Mouse (Mus musculus): ENCODE measurements around the gene Hist1h2bg. TPM values are rescaled to one million over a fixed set of nuclear protein-coding genes. Genes with fewer than 3 reads are reported as not detected.
"Not testable (repeated sequence)": the region's sequence is repeated elsewhere in the genome, so short reads cannot be mapped to it uniquely, and the experiment has no call there.

The Hist1h2bg gene
- polyA plus RNA-seq, 1 experiment from 2014 or later: 11.4 TPM

DNA sequence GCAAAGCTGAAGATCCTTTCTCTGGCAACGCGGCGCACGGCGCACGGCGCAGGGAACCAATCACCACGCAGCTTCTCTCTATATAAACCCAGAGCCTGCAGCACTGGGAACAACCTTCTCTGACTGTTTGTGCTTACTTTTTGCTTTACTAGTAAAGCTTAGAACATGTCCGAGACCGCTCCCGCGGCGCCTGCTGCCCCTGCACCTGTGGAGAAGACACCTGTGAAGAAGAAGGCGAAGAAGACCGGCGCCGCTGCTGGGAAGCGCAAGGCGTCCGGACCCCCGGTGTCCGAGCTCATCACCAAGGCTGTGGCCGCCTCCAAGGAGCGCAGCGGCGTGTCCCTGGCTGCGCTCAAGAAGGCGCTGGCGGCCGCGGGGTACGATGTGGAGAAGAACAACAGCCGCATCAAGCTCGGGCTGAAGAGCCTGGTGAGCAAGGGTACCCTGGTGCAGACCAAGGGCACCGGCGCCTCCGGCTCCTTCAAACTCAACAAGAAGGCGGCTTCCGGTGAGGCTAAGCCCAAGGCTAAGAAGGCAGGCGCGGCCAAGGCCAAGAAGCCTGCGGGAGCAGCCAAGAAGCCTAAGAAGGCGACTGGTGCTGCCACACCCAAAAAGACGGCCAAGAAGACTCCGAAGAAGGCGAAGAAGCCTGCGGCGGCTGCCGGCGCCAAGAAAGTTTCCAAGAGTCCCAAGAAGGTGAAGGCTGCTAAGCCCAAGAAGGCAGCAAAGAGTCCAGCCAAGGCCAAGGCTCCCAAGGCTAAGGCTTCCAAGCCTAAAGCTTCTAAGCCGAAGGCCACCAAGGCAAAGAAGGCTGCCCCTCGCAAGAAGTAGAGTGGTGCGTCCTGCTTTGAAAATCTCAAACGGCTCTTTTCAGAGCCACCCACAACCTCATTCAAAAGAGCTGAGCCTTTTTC is 16.0 kb upstream of the Hist1h2bg start:
- Histone ChIP-seq H3K27me3 (no peaks in the 10 kb centered on the region), H3K27ac (peak overlapping the region; percentile 99), H3K9ac (peak overlapping the region; percentile 75), H3K4me3 (peak overlapping the region; percentile 66), H3K4me2 (replicated peaks) (peak overlapping the region; percentile 82), H3K9me3 (no peaks in the 10 kb centered on the region), H3K36me3 (no peaks in the 10 kb centered on the region), H3K4me1 (0 out of 2 replicates have a peak, but pooled peaks cover 10% of the 10 kb centered on the region)
- ATAC-seq (ENCODE audit: insufficient number of reproducible peaks, insufficient read depth, low FRiP score, low TSS enrichment): peak; percentile 94
- under 1% methylated on average over 54 of the region's 54 CpGs for WGBS

DNA sequence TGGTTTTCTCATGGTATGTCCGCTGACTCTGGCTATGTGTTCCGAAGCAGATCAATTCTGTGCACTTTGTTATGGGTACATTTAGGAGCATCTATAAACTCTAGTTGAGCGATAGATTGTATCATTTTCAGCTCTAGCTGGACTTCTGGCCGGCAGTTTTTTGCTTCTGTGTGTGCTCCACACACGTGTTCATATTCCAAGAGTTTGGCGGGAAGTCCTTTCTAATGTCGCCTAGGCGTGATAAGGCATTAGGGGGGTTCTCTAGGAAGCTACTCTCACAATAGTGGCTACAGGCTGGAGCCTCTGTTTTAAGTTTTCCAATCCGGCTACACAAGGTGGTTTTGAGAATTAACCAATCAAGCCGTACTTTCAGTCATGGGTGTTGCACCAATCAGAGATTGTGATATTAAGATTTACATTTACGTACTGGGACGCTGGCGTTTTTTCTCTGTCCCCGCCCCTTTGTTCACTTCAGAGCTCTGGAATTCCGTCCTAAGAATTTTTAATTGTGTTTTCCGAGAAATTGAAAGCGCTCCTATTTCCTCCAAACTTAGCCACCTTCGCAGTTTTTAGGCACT is 15.3 kb upstream of the Hist1h2bg start:
- Histone ChIP-seq H3K9me3 (no peaks in the 10 kb centered on the region), H3K4me3 (peak overlapping the region; percentile 66), H3K27me3 (no peaks in the 10 kb centered on the region), H3K4me1 (0 out of 2 replicates have a peak, but pooled peaks cover 6% of the 10 kb centered on the region), H3K27ac (peak overlapping the region; percentile 99), H3K9ac (peak overlapping the region; percentile 75), H3K4me2 (replicated peaks) (peak overlapping the region; percentile 82), H3K36me3 (no peaks in the 10 kb centered on the region)
- under 1% methylated on average over 18 of the region's 18 CpGs for WGBS
- ATAC-seq (ENCODE audit: insufficient number of reproducible peaks, insufficient read depth, low FRiP score, low TSS enrichment): peak; percentile 45

DNA sequence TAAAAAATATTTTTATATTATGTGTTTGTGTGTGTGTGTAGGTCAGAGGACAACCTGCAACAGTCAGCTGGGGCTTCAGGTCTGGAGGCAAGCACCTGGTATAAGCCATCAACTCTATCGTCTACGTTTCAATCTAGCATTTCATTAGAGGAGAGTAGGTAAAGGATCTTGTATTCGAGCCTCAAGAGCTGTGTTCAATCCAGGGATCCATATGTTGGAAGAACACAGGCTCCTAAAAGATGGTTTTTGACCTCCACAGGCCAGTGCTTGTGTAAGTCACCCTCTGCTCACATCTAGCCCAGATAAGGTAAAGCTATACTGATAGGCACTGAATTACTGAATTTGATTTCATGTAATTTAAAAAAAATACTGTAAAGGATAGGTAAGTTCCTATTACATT is 14.3 kb upstream of the Hist1h2bg start:
- Histone ChIP-seq H3K27me3 (no peaks in the 10 kb centered on the region), H3K36me3 (no peaks in the 10 kb centered on the region), H3K9ac (no peak overlapping the region), H3K4me1 (0 out of 2 replicates have a peak, but pooled peaks cover 6% of the 10 kb centered on the region), H3K4me3 (no peak overlapping the region), H3K4me2 (replicated peaks) (peak overlapping the region; percentile 82), H3K9me3 (no peaks in the 10 kb centered on the region), H3K27ac (peak overlapping the region; percentile 99)
- no peak for ATAC-seq (ENCODE audit: insufficient number of reproducible peaks, insufficient read depth, low FRiP score, low TSS enrichment)
- WGBS: 65% methylated on average over 3 of the region's 3 CpGs

DNA sequence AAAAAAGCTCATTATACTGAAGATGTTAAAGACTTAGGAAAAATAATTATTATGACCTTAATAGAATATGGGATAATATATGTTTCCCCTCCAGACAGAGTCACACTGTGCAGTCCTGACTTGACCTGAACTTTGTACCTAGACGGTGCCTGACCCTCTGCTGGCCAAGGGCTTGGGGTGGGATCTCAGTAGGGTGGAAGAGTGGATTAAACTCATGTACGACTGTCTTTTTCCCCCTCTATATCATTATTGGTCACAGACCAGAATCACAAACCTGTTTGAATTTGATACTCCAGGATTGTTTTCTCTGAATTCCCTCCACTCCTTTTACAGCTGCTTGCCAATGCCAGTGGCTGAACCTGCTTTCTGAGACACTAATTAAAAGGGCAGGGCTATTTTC is 10.5 kb upstream of the Hist1h2bg start:
- not testable (repeated sequence) for H3K36me3 ChIP-seq; H3K9me3 ChIP-seq; H3K4me1 ChIP-seq; H3K9ac ChIP-seq; ATAC-seq (ENCODE audit: insufficient number of reproducible peaks, insufficient read depth, low FRiP score, low TSS enrichment); H3K4me3 ChIP-seq; H3K27me3 ChIP-seq
- Histone ChIP-seq H3K27ac (0 out of 2 replicates have a peak overlapping the region, but pooled peaks have one; percentile 57), H3K4me2 (replicated peaks) (peak overlapping the region; percentile 27; the same call in 1 of the 2 replicates)
- WGBS: 9% methylated on average over 2 of the region's 2 CpGs

DNA sequence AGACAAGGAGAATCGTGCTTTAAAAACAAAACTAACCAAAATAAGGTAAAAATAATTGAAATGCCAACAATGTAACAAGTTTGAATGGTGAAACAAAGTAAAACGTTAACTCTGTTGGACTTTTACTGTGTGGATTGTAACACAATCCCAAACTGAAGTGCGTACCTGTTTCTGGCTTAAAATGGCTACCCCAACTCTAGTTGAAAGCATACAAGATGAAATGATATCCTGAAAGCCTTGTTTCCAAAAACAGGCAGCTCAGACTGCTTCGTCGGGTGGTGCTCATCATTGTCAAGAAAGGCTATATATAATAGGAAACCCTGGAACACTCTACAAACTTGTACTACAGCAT is 9.7 kb upstream of the Hist1h2bg start:
- WGBS: 3% methylated on average over 2 of the region's 5 CpGs
- Histone ChIP-seq H3K9ac (peak overlapping the region; percentile 36; the same call in 1 of the 2 replicates), H3K27ac (peak overlapping the region; percentile 98), H3K4me2 (replicated peaks) (peak overlapping the region; percentile 74), H3K4me3 (peak overlapping the region; percentile 40)
- not testable (repeated sequence) for ATAC-seq (ENCODE audit: insufficient number of reproducible peaks, insufficient read depth, low FRiP score, low TSS enrichment); H3K36me3 ChIP-seq; H3K9me3 ChIP-seq; H3K4me1 ChIP-seq; H3K27me3 ChIP-seq

DNA sequence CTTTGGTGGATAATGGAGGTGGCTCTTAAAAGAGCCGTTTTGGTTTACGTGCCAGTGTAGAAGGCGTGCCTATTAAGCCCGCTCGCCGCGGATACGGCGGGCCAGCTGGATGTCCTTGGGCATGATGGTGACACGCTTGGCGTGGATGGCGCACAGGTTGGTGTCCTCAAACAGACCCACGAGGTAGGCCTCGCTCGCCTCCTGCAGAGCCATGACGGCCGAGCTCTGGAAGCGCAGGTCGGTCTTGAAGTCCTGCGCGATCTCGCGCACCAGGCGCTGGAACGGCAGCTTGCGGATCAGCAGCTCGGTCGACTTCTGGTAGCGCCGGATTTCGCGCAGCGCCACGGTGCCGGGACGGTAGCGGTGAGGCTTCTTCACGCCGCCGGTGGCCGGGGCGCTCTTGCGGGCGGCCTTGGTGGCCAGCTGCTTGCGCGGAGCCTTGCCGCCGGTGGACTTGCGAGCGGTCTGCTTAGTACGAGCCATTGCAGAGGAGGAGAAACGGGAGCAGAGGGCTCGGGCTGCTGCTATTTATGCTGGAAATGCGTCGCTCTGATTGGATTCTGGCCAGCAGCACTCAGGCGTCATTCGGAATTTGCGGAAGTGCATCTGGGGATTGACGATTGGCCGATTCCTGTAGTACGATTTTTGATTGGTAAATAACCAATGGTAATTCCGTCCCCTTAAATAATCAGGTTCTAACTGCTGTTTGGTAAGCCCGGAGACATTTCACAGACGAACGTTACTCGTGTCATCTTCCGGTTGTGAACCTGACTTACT is 9.1 kb upstream of the Hist1h2bg start, which contains the start of gene Hist1h3e:
Gene Hist1h3e, minus strand, starts transcription at position 487 of the 777 bp plus-strand sequence.
- not testable (repeated sequence) for H3K4me1 ChIP-seq, H3K36me3 ChIP-seq, H3K9me3 ChIP-seq, H3K27me3 ChIP-seq
- Histone ChIP-seq H3K4me3 (peak within 1 kb of the TSS; percentile 40), H3K9ac (peak within 1 kb of the TSS; percentile 48), H3K4me2 (replicated peaks) (peak within 1 kb of the TSS; percentile 74), H3K27ac (peak within 1 kb of the TSS; percentile 98)
- peak; percentile 97 for ATAC-seq (ENCODE audit: insufficient number of reproducible peaks, insufficient read depth, low FRiP score, low TSS enrichment)
- under 1% methylated on average over 62 of the region's 67 CpGs for WGBS

DNA sequence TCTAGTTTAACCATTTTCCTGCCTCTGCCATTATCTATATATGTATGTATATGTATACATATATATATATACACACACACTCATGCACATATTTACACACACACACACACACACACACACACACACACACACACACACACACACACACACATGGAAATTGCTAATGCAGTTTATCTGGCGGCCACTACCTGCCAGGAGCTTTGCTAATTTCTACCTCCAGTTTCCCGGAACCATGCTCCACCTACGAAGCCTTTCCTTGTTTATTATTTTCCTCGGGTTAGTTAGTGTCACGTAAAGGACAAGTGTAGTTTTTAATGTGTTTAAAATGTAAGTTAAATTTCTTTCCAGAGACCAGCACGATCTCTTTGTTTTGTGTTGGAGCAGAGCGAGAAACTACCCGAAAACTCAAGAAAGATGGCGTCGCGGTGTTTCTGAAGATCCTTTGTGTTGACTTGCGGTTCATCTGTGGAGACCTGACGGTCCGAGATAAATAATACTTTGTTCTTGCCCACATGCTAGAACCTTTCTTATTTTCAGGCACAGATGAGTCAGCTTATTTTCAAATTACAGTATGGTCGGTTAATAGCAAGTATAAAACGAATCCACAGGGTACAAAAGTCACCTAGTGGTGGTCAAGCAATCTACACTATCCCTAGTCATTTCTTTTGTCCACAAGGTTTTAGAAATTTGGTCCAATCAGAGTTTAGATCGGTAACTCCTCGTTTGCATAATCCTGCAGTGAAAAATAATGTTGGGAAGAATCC is 8.3 kb upstream of the Hist1h2bg start:
- ATAC-seq (ENCODE audit: insufficient number of reproducible peaks, insufficient read depth, low FRiP score, low TSS enrichment): peak; percentile 50
- peak overlapping the region; percentile 74 for H3K4me2 ChIP-seq (replicated peaks)
- H3K9me3 ChIP-seq: no peaks in the 10 kb centered on the region
- H3K27me3 ChIP-seq: no peaks in the 10 kb centered on the region
- H3K4me1 ChIP-seq: no peaks in the 10 kb centered on the region
- H3K4me3 ChIP-seq: peak overlapping the region; percentile 40
- 2% methylated on average over 18 of the region's 18 CpGs for WGBS
- peak overlapping the region; percentile 48 for H3K9ac ChIP-seq
- peak overlapping the region; percentile 98 for H3K27ac ChIP-seq
- no peaks in the 10 kb centered on the region for H3K36me3 ChIP-seq

DNA sequence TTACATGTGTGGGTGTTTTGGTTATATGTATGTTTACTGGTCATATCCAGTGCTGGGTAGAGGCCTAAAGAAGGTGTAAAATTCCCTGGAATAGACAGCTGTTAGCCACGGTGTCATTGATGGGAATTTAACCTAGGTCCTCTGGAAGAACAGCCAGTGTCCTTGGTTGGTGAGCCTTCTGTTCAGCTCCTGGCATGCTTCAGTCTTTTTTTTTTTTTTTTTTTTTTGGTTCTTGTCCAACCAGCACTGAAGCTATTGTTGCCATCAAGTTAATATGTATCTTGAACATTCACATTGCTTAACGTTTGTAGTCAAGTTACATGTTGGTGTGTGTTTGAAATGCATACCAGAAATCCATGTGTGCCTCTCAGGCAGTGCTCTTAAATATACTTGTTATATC is 6.7 kb upstream of the Hist1h2bg start:
- Histone ChIP-seq H3K4me1 (no peaks in the 10 kb centered on the region), H3K9ac (no peak overlapping the region), H3K4me3 (no peak overlapping the region), H3K27ac (peak overlapping the region; percentile 98; the same call in 1 of the 2 replicates), H3K27me3 (no peaks in the 10 kb centered on the region), H3K36me3 (no peaks in the 10 kb centered on the region), H3K4me2 (replicated peaks) (no peak overlapping the region), H3K9me3 (no peaks in the 10 kb centered on the region)
- no peak for ATAC-seq (ENCODE audit: insufficient number of reproducible peaks, insufficient read depth, low FRiP score, low TSS enrichment)
- 84% methylated on average over 2 of the region's 2 CpGs for whole genome bisulfite sequencing

DNA sequence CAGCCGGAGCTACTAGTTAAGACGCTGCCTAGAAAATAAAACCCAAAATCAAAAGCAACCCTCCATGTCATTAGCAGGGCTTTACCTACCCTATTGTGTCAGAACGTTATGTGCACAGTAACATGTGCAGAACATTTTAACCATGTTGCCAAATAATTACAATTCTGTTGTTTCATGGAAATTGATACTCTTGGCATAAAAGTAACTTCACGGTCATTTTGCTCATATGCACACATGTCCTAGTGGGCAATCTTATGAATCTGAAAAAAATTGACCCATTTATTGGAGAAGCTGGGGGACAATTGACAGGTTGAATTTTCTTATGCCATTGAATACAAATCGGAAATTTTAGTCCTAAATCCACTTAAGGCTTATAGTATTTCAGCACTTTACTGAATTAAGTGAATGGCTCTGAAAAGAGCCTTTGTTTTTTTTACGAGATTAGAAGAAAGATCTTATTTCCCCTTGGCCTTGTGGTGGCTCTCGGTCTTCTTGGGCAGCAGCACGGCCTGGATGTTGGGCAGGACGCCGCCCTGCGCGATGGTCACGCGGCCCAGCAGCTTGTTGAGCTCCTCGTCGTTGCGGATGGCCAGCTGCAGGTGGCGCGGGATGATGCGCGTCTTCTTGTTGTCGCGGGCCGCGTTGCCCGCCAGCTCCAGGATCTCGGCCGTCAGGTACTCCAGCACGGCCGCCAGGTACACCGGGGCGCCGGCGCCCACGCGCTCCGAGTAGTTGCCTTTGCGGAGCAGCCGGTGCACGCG is 755 bp upstream of the Hist1h2bg start:
- H3K36me3 ChIP-seq; ATAC-seq (ENCODE audit: insufficient number of reproducible peaks, insufficient read depth, low FRiP score, low TSS enrichment); H3K4me1 ChIP-seq; H3K9me3 ChIP-seq; H3K27me3 ChIP-seq: not testable (repeated sequence)
- peak overlapping the region; percentile 52 for H3K4me3 ChIP-seq
- H3K27ac ChIP-seq: peak overlapping the region; percentile 96
- H3K9ac ChIP-seq: peak overlapping the region; percentile 44
- H3K4me2 ChIP-seq (replicated peaks): peak overlapping the region; percentile 55
- WGBS: 1% methylated on average over 24 of the region's 41 CpGs

DNA sequence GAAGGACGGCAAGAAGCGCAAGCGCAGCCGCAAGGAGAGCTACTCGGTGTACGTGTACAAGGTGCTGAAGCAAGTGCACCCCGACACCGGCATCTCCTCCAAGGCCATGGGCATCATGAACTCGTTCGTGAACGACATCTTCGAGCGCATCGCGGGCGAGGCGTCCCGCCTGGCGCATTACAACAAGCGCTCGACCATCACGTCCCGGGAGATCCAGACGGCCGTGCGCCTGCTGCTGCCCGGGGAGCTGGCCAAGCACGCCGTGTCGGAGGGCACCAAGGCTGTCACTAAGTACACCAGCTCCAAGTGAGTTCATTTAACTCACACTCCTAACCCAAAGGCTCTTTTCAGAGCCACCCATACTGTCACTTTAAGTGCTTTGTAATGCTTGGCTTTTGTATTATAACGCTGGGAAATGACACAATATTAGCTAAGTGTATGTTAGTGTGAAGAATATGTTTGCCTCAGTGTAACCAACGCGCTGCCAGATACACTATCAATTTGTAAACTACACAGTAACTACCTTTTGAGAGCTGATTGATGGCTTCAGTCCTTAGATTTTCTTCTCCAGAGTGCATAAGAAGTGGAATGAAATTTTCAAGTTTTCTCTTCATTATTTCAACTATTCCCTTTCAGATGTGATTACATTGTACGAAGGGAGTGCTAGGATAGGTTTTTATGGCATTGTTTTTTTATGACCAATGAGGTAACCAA is 465 bp downstream of the Hist1h2bg start:
- WGBS: under 1% methylated on average over 17 of the region's 34 CpGs
- Histone ChIP-seq H3K9ac (peak overlapping the region; percentile 72), H3K27ac (peak overlapping the region; percentile 96), H3K4me3 (peak overlapping the region; percentile 52), H3K4me2 (replicated peaks) (peak overlapping the region; percentile 74), H3K4me1 (peaks cover 13% of the 10 kb centered on the region; the same call in 1 of the 2 replicates)
- not testable (repeated sequence) for H3K36me3 ChIP-seq; H3K27me3 ChIP-seq; H3K9me3 ChIP-seq; ATAC-seq (ENCODE audit: insufficient number of reproducible peaks, insufficient read depth, low FRiP score, low TSS enrichment)

Data from embryonic facial prominence, embryonic 12.5 days (tissue).